Mouse (Mus musculus): ENCODE results near the gene Slc26a1.

DNA sequence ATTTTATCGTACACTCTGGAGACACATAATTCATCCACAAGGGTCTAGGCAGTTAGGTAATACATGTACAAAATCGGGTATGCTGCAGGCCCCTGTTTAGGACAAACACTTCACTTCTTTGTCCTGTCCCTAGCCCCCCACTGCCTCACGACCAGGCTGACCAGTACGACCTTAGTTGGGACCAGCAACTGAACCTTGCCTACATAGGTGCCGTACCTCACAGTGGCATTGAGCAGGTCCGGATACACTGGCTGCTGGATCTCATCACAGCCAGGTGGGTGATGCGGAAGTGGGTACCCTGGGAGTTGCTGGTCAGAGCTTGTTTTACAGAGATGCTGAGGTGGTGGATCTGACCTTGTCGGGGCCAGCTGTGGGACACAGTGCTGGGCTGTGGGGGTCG lies 5.4 kb downstream of the Slc26a1 start:
- TF ChIP-seq POLR2A (IDR thresholded peaks at IDR 0.05; ENCODE audit: borderline replicate concordance, control insufficient read depth, low read depth, low read length) = no peak
- no peak for TF ChIP-seq CTCF (IDR thresholded peaks at IDR 0.05; ENCODE audit: control insufficient read depth, insufficient read depth, low read length)
